Mouse (Mus musculus) lung, adult 2 months (tissue): Measurements from ENCODE around the gene Arnt2.

Experiments used
- CTCF ChIP-seq: fragments of 200-500 bp; IDR thresholded peaks from 2 replicates; pipeline ENCODE4 v1.5.1; 2011; ENCODE audit warnings: mild to moderate bottlenecking, low read length, control low read depth; ENCODE audit not compliant: insufficient read depth
- POLR2A ChIP-seq: fragments of 200-500 bp; IDR thresholded peaks from 2 replicates; pipeline ENCODE4 v1.6.1; 2011; ENCODE audit warnings: low read depth, mild to moderate bottlenecking, control low read depth, low read length, borderline replicate concordance; ENCODE audit errors: extremely low read depth

- no peak for TF ChIP-seq CTCF
- no peak for TF ChIP-seq POLR2A
These were observed 76.0 kb downstream of the Arnt2 start for GRCm38 (mm10) chr7:84333996-84334395.
